Mouse (Mus musculus): ENCODE measurements around the gene Stil. TPM values are rescaled to one million over a fixed set of nuclear protein-coding genes. Genes with fewer than 3 reads are reported as not detected.
A peak's percentile ranks its signal among the peaks of the same experiment; 100 is the strongest.

Gene Stil
- polyA plus RNA-seq, 1 experiment from 2014 or later, result 10.2 TPM

GRCm38 (mm10) chr4:115083031-115083430, 83.1 kb downstream of the Stil start:
- H3K9ac ChIP-seq (ENCODE audit: low read depth, low read length), result no peak overlapping the region
- WGBS (ENCODE audit: insufficient replicate concordance), result 77% methylated on average over 3 of the region's 3 CpGs

GRCm38 (mm10) chr4:115085522-115086095, 85.7 kb downstream of the Stil start:
- H3K4me3 ChIP-seq (ENCODE audit: low read depth, low read length), result no peak overlapping the region
- no peak overlapping the region for H3K4me2 ChIP-seq (ENCODE audit: low read depth, low read length)
- no peak overlapping the region for H3K27ac ChIP-seq (ENCODE audit: low read length)
- peak; percentile 30; the same call in 1 of the 2 replicates for ATAC-seq (ENCODE audit: low read depth)
- 11% methylated on average over 6 of the region's 6 CpGs for WGBS (ENCODE audit: insufficient replicate concordance)
- no peak overlapping the region for H3K9ac ChIP-seq (ENCODE audit: low read depth, low read length)
- peaks cover 2% of the 10 kb centered on the region; the same call in 1 of the 2 replicates for H3K27me3 ChIP-seq (ENCODE audit: control insufficient read depth, insufficient read depth, low read depth, low read length)
- peaks cover 32% of the 10 kb centered on the region for H3K4me1 ChIP-seq (ENCODE audit: control insufficient read depth, low read depth, low read length)
- H3K9me3 ChIP-seq (replicated peaks; ENCODE audit: control insufficient read depth, low read length), result no peaks in the 10 kb centered on the region
- H3K36me3 ChIP-seq (ENCODE audit: control insufficient read depth, insufficient read depth), result no peaks in the 10 kb centered on the region

More at GRCm38 (mm10) chr4:115083031-115083430, 83.1 kb downstream of the Stil start:
- ATAC-seq (ENCODE audit: low read depth), result no peak
- H3K4me1 ChIP-seq (ENCODE audit: control insufficient read depth, low read depth, low read length), result peaks cover 14% of the 10 kb centered on the region
- H3K4me2 ChIP-seq (ENCODE audit: low read depth, low read length), result no peak overlapping the region
- H3K4me3 ChIP-seq (ENCODE audit: low read depth, low read length), result no peak overlapping the region
- H3K9me3 ChIP-seq (replicated peaks; ENCODE audit: control insufficient read depth, low read length), result no peaks in the 10 kb centered on the region
- no peaks in the 10 kb centered on the region for H3K36me3 ChIP-seq (ENCODE audit: control insufficient read depth, insufficient read depth)
- H3K27me3 ChIP-seq (ENCODE audit: control insufficient read depth, insufficient read depth, low read depth, low read length), result peaks cover 2% of the 10 kb centered on the region; the same call in 1 of the 2 replicates
- H3K27ac ChIP-seq (ENCODE audit: low read length), result no peak overlapping the region

GRCm38 (mm10) chr4:115086257-115086656, 86.3 kb downstream of the Stil start:
- H3K9me3 ChIP-seq (replicated peaks; ENCODE audit: control insufficient read depth, low read length), result no peaks in the 10 kb centered on the region
- no peak overlapping the region for H3K4me2 ChIP-seq (ENCODE audit: low read depth, low read length)
- 67% methylated on average over 4 of the region's 4 CpGs for WGBS (ENCODE audit: insufficient replicate concordance)
- H3K9ac ChIP-seq (ENCODE audit: low read depth, low read length), result no peak overlapping the region
- peaks cover 2% of the 10 kb centered on the region; the same call in 1 of the 2 replicates for H3K27me3 ChIP-seq (ENCODE audit: control insufficient read depth, insufficient read depth, low read depth, low read length)
- ATAC-seq (ENCODE audit: low read depth), result no peak
- H3K27ac ChIP-seq (ENCODE audit: low read length), result no peak overlapping the region
- H3K4me3 ChIP-seq (ENCODE audit: low read depth, low read length), result no peak overlapping the region
- H3K4me1 ChIP-seq (ENCODE audit: control insufficient read depth, low read depth, low read length), result peaks cover 39% of the 10 kb centered on the region
- H3K36me3 ChIP-seq (ENCODE audit: control insufficient read depth, insufficient read depth), result no peaks in the 10 kb centered on the region

- H3K36me3 ChIP-seq (ENCODE audit: control insufficient read depth, insufficient read depth), result no peaks in the 10 kb centered on the region
- no peaks in the 10 kb centered on the region for H3K9me3 ChIP-seq (replicated peaks; ENCODE audit: control insufficient read depth, low read length)
Measured at GRCm38 (mm10) chr4:115086763-115087415, 86.9 kb downstream of the Stil start.

GRCm38 (mm10) chr4:115088611-115089338, 88.8 kb downstream of the Stil start, which contains the start of gene Pdzk1ip1:
Pdzk1ip1 (plus strand) TSS chr4:115088708.
- peak within 1 kb of the TSS; percentile 51 for H3K4me3 ChIP-seq (ENCODE audit: low read depth, low read length)
- peak; percentile 64 for ATAC-seq (ENCODE audit: low read depth)
- no peaks in the 10 kb centered on the region for H3K36me3 ChIP-seq (ENCODE audit: control insufficient read depth, insufficient read depth)
- H3K27me3 ChIP-seq (ENCODE audit: control insufficient read depth, insufficient read depth, low read depth, low read length), result peaks cover 2% of the 10 kb centered on the region; the same call in 1 of the 2 replicates
- peaks cover 57% of the 10 kb centered on the region for H3K4me1 ChIP-seq (ENCODE audit: control insufficient read depth, low read depth, low read length)
- no peaks in the 10 kb centered on the region for H3K9me3 ChIP-seq (replicated peaks; ENCODE audit: control insufficient read depth, low read length)
- peak within 1 kb of the TSS; percentile 62 for H3K27ac ChIP-seq (ENCODE audit: low read length)
- H3K4me2 ChIP-seq (ENCODE audit: low read depth, low read length), result peak within 1 kb of the TSS; percentile 35
- H3K9ac ChIP-seq (ENCODE audit: low read depth, low read length), result peak within 1 kb of the TSS; percentile 55
- WGBS (ENCODE audit: insufficient replicate concordance), result 30% methylated on average over 11 of the region's 11 CpGs

More at GRCm38 (mm10) chr4:115086763-115087415, 86.9 kb downstream of the Stil start:
- Histone ChIP-seq H3K4me3 (ENCODE audit: low read depth, low read length) (no peak overlapping the region), H3K9ac (ENCODE audit: low read depth, low read length) (no peak overlapping the region), H3K4me1 (ENCODE audit: control insufficient read depth, low read depth, low read length) (peaks cover 41% of the 10 kb centered on the region), H3K27ac (ENCODE audit: low read length) (0 out of 2 replicates have a peak overlapping the region, but pooled peaks have one; percentile 7), H3K4me2 (ENCODE audit: low read depth, low read length) (no peak overlapping the region), H3K27me3 (ENCODE audit: control insufficient read depth, insufficient read depth, low read depth, low read length) (peaks cover 2% of the 10 kb centered on the region; the same call in 1 of the 2 replicates)
- 48% methylated on average over 3 of the region's 3 CpGs for WGBS (ENCODE audit: insufficient replicate concordance)
- no peak for ATAC-seq (ENCODE audit: low read depth)

- Histone ChIP-seq H3K4me1 (ENCODE audit: control insufficient read depth, low read depth, low read length) (peaks cover 69% of the 10 kb centered on the region), H3K4me3 (ENCODE audit: low read depth, low read length) (peak overlapping the region; percentile 51), H3K9ac (ENCODE audit: low read depth, low read length) (no peak overlapping the region), H3K4me2 (ENCODE audit: low read depth, low read length) (peak overlapping the region; percentile 19), H3K9me3 (replicated peaks; ENCODE audit: control insufficient read depth, low read length) (no peaks in the 10 kb centered on the region), H3K36me3 (ENCODE audit: control insufficient read depth, insufficient read depth) (no peaks in the 10 kb centered on the region), H3K27me3 (ENCODE audit: control insufficient read depth, insufficient read depth, low read depth, low read length) (peaks cover 2% of the 10 kb centered on the region; the same call in 1 of the 2 replicates), H3K27ac (ENCODE audit: low read length) (peak overlapping the region; percentile 5; the same call in 1 of the 2 replicates)
- ATAC-seq (ENCODE audit: low read depth), result no peak
- WGBS (ENCODE audit: insufficient replicate concordance), result 50% methylated on average over 2 of the region's 2 CpGs
Measured at GRCm38 (mm10) chr4:115090592-115090991, 90.6 kb downstream of the Stil start.

- Histone ChIP-seq H3K9me3 (replicated peaks; ENCODE audit: control insufficient read depth, low read length) (no peaks in the 10 kb centered on the region), H3K27ac (ENCODE audit: low read length) (peak overlapping the region; percentile 96), H3K36me3 (ENCODE audit: control insufficient read depth, insufficient read depth) (no peaks in the 10 kb centered on the region), H3K27me3 (ENCODE audit: control insufficient read depth, insufficient read depth, low read depth, low read length) (peaks cover 2% of the 10 kb centered on the region; the same call in 1 of the 2 replicates), H3K4me3 (ENCODE audit: low read depth, low read length) (no peak overlapping the region), H3K4me2 (ENCODE audit: low read depth, low read length) (no peak overlapping the region), H3K9ac (ENCODE audit: low read depth, low read length) (no peak overlapping the region), H3K4me1 (ENCODE audit: control insufficient read depth, low read depth, low read length) (peaks cover 74% of the 10 kb centered on the region)
- no peak for ATAC-seq (ENCODE audit: low read depth)
- 71% methylated on average over 3 of the region's 3 CpGs for WGBS (ENCODE audit: insufficient replicate concordance)
Measured at GRCm38 (mm10) chr4:115091806-115092205, 91.8 kb downstream of the Stil start.

All from liver, embryonic 16.5 days (tissue).